Mouse (Mus musculus): ENCODE measurements around the gene Fam19a4.

DNA sequence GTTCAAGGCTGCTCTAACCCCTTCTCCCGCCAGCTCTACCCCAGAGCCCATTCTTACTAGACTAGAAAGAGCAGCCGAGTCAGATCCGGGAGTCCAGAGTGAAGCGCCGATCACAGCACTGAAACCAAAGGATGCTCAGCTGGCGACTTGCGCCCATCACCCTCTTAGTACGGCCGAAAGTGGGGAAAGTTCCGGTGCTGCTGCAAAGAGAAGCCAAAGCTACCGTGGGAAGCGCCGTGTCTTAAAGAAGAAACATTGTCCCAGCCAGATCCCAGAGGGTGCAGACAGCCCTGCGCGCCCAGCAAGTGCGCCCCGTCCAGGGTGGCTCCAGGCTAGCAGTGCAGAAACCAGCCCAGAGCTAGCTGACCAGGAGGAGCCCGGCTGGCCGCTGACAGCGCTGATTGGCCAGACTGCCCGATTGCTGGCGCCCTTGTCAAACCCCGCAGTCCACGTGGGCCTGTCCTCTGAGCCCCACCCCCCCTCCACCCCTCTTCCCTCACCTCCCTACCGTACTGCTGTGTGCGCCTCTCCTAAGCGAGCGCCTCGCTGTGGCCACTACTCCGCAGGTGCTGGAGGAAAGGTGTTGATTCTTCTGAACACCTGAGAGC is at the start of gene Fam19a4:
- TF ChIP-seq POLR2A (IDR thresholded peaks at IDR 0.05; ENCODE audit: borderline replicate concordance, control insufficient read depth, low read depth, low read length), result no peak
- TF ChIP-seq CTCF (IDR thresholded peaks at IDR 0.05; ENCODE audit: control insufficient read depth, insufficient read depth, low read length), result no peak
